Mouse (Mus musculus) intestine, postnatal 0 days (tissue): Measurements from ENCODE around the gene Lce1c. TPM values are rescaled to one million over a fixed set of nuclear protein-coding genes. Genes with fewer than 3 reads are reported as not detected.
"Not testable (repeated sequence)": the region's sequence is repeated elsewhere in the genome, so short reads cannot be mapped to it uniquely, and the experiment has no call there.

Source experiments
- ATAC-seq: fragments of 200-750 bp; cut with Nextera tagmentation; 2 replicates; pipeline ENCODE4 v1.8.0; 2017; ENCODE audit warnings: mild to moderate bottlenecking, moderate TSS enrichment, moderate library complexity
- H3K27ac ChIP-seq: fragments of 300-500 bp; sonication (generic); 2 replicates; pipeline ENCODE4 v1.5.1; 2014; ENCODE audit warnings: mild to moderate bottlenecking, low read depth, low read length, moderate library complexity
- H3K27me3 ChIP-seq: fragments of 300-500 bp; sonication (generic); replicated peaks from 2 replicates; pipeline ENCODE4 v1.6.1; 2014; ENCODE audit warnings: low read length, mixed read lengths; ENCODE audit not compliant: control insufficient read depth, insufficient read depth
- H3K36me3 ChIP-seq: fragments of 300-500 bp; sonication (generic); 2 replicates; pipeline ENCODE4 v1.6.1; 2014; ENCODE audit warnings: mild to moderate bottlenecking, moderate library complexity; ENCODE audit not compliant: control insufficient read depth, insufficient read depth
- H3K4me1 ChIP-seq: fragments of 300-500 bp; sonication (generic); replicated peaks from 2 replicates; pipeline ENCODE4 v1.6.1; 2014; ENCODE audit warnings: antibody characterized with exemption, low read length, mixed read lengths; ENCODE audit not compliant: control insufficient read depth, insufficient read depth
- H3K4me2 ChIP-seq: fragments of 300-500 bp; sonication (generic); replicated peaks from 2 replicates; pipeline ENCODE4 v1.6.1; 2014; ENCODE audit warnings: low read depth, mild to moderate bottlenecking, moderate library complexity
- H3K4me3 ChIP-seq: fragments of 300-500 bp; sonication (generic); 2 replicates; pipeline ENCODE4 v1.5.1; 2014; ENCODE audit warnings: low read depth, low read length
- H3K9ac ChIP-seq: fragments of 300-500 bp; sonication (generic); 2 replicates; pipeline ENCODE4 v1.6.1; 2014; ENCODE audit warnings: mild to moderate bottlenecking, low read depth, low read length
- H3K9me3 ChIP-seq: fragments of 300-500 bp; sonication (generic); 2 replicates; pipeline ENCODE4 v1.6.1; 2016; ENCODE audit warnings: mixed run types; ENCODE audit not compliant: control insufficient read depth
- CTCF ChIP-seq: sonication (generic); IDR thresholded peaks from 2 replicates; pipeline ENCODE4 v1.5.1; 2016; ENCODE audit warnings: low read depth, mild to moderate bottlenecking, control low read depth, antibody characterized with exemption, moderate library complexity
- WGBS: fragments of 180-500 bp; shearing (Covaris S2); extraction: QIAGEN DNeasy Blood & Tissue Kit; methylation state at CpG from one replicate; pipeline ENCODE4 v1.1.7; 2014; 5-methylcytosine and 5-hydroxymethylcytosine counted together
- polyA plus RNA-seq: library from polyadenylated mRNA; unstranded; fragments of >200 nt; fragmentation: Nextera tagmentation; extraction: Ambion mirVana; gene quantifications from 2 replicates; pipeline ENCODE4 v1.2.1, GENCODE M21; 2015

Lce1c gene
- polyA plus RNA-seq, 1 experiment from 2014 or later, result not detected

DNA sequence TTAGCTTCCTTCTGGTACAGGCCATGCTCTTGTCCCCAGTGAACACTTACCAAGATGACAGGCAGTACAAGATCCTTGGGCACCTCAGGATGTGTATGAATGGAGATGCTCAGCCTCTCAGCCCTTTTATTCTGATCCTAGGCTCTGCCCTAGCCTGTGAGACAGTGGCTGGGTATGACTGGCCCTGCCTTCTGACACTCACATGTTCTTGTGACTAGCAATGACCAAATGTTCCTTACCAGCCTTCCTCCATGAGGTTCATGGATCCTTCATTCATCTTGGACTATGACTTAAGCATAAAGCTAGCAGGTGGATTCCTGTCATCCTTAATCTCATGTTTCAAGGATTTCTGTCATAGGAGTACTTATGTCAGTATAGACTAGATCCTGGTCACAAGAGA, 8.8 kb upstream of the Lce1c start, which contains the start of gene Lce1a2:
TSS of gene Lce1a2 (minus strand) at position 101 of the 400 bp plus-strand sequence.
- Histone ChIP-seq H3K4me3 (no peak within 1 kb of the TSS), H3K27ac (no peak within 1 kb of the TSS), H3K9me3 (no peaks in the 10 kb centered on the region), H3K4me1 (no peaks in the 10 kb centered on the region), H3K27me3 (no peaks in the 10 kb centered on the region), H3K4me2 (no peak within 1 kb of the TSS), H3K9ac (no peak within 1 kb of the TSS), H3K36me3 (no peaks in the 10 kb centered on the region)
- ATAC-seq, result no peak
- TF ChIP-seq CTCF, result no peak

DNA sequence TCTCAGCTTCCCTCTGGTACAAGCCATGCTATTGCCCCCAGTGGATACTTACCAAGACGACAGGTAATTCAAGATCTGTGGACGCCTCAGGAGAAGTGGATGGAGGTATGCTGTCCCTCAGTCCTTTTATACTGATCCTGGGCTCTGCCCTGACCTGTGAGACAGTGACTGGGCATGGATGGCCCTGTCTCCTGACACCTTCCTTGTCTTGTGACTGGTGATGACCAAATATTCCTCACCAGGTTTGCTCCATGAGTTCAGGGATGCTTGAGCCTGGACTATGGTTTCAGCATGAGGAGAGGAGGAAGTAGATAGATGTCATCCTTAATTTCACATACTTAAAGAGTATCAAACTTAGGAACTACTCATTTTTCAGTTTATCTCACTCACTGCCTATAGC, 8.1 kb downstream of the Lce1c start, which contains the start of gene Lce1d:
TSS of gene Lce1d (minus strand) at position 101 of the 400 bp plus-strand sequence.
- no peak for TF ChIP-seq CTCF
- 48% methylated on average over 2 of the region's 2 CpGs for WGBS
- H3K4me1 ChIP-seq, result no peaks in the 10 kb centered on the region
- no peak within 1 kb of the TSS for H3K4me2 ChIP-seq
- ATAC-seq, result no peak
- H3K27me3 ChIP-seq, result no peaks in the 10 kb centered on the region
- H3K36me3 ChIP-seq, result no peaks in the 10 kb centered on the region
- H3K9me3 ChIP-seq, result no peaks in the 10 kb centered on the region
- no peak within 1 kb of the TSS for H3K27ac ChIP-seq
- no peak within 1 kb of the TSS for H3K4me3 ChIP-seq
- H3K9ac ChIP-seq, result no peak within 1 kb of the TSS

DNA sequence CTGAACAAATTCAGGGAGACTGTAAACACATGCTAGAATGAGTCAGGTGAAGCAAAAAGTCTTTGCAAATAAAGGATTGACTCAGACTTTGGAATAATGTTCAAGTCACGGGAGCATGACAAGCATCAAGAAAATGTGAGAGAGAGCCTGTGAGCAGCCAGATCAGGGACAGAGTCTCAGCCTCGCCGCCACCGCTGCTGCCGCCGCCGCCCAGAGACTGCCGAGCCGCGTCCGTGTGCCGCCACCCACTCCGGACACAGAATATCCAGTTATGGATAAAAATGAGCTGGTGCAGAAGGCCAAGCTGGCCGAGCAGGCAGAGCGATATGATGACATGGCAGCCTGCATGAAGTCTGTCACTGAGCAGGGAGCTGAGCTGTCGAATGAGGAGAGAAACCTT, 10.1 kb downstream of the Lce1c start:
- ATAC-seq, H3K27me3 ChIP-seq, H3K9me3 ChIP-seq, H3K36me3 ChIP-seq, H3K27ac ChIP-seq, H3K4me1 ChIP-seq, H3K9ac ChIP-seq, H3K4me2 ChIP-seq, H3K4me3 ChIP-seq: not testable (repeated sequence)
- 65% methylated on average over 16 of the region's 16 CpGs for WGBS

DNA sequence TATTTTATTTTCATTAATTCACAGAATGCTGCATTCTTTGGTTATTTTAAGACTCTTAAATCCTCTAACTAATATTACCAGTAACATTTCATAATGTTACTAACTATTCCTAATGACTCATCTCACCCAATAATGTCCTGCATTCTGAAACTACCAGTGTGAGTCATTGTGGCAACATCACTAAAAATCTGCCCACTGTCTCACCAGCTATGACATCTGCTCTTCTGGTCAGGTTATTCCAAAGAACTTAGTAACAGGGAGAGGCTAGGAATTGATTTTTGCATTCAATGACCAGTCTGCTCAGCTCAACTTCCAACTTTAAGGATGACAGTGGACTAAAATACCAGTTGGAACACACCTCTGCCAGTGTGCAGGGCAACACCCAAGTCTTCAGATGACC, 12.6 kb downstream of the Lce1c start:
- Histone ChIP-seq H3K36me3 (no peaks in the 10 kb centered on the region), H3K4me1 (no peaks in the 10 kb centered on the region), H3K4me3 (no peak overlapping the region), H3K27me3 (no peaks in the 10 kb centered on the region), H3K27ac (no peak overlapping the region), H3K4me2 (no peak overlapping the region), H3K9me3 (no peaks in the 10 kb centered on the region), H3K9ac (no peak overlapping the region)
- no peak for ATAC-seq
- TF ChIP-seq CTCF, result no peak

GRCm38 (mm10) chr3:92694613-92695012, 15.6 kb downstream of the Lce1c start:
- ATAC-seq, result no peak
- no peaks in the 10 kb centered on the region for H3K36me3 ChIP-seq
- WGBS, result 29% methylated on average over 1 of the region's 1 CpGs
- no peak overlapping the region for H3K4me2 ChIP-seq
- H3K9me3 ChIP-seq, result no peaks in the 10 kb centered on the region
- no peak overlapping the region for H3K9ac ChIP-seq
- no peak for TF ChIP-seq CTCF
- no peaks in the 10 kb centered on the region for H3K4me1 ChIP-seq
- H3K4me3 ChIP-seq, result no peak overlapping the region
- no peaks in the 10 kb centered on the region for H3K27me3 ChIP-seq
- no peak overlapping the region for H3K27ac ChIP-seq

DNA sequence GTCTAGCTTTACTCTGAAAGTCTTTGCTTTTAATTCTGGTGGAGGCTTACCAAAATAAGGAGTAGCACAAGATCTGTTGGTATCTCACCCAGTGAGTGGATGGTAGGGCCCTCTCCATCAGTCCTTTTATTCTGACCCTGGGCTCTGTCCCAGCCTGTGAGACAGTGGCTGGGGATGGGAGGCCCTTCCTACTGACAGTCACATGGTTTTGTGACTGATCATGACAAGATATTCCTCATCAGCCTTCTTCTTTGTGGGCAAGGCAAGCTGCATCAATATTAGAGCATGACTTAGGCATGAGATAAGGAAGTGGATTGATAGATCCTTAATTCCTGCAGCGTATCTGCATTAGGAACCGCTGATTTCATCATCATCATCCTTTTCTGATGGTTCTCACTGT, 29.9 kb downstream of the Lce1c start, which contains the start of gene Lce1e:
TSS of gene Lce1e (minus strand) at position 101 of the 400 bp plus-strand sequence.
- no peak within 1 kb of the TSS for H3K4me3 ChIP-seq
- no peaks in the 10 kb centered on the region for H3K27me3 ChIP-seq
- H3K4me1 ChIP-seq, result no peaks in the 10 kb centered on the region
- no peak for TF ChIP-seq CTCF
- H3K9me3 ChIP-seq, result no peaks in the 10 kb centered on the region
- H3K27ac ChIP-seq, result no peak within 1 kb of the TSS
- 82% methylated on average over 2 of the region's 2 CpGs for WGBS
- no peak within 1 kb of the TSS for H3K9ac ChIP-seq
- no peak within 1 kb of the TSS for H3K4me2 ChIP-seq
- H3K36me3 ChIP-seq, result no peaks in the 10 kb centered on the region
- ATAC-seq, result no peak

GRCm38 (mm10) chr3:92715122-92715521, 36.1 kb downstream of the Lce1c start:
- no peak for ATAC-seq
- Histone ChIP-seq H3K36me3 (no peaks in the 10 kb centered on the region), H3K4me3 (no peak overlapping the region), H3K4me2 (no peak overlapping the region), H3K27me3 (no peaks in the 10 kb centered on the region), H3K27ac (no peak overlapping the region), H3K9me3 (no peaks in the 10 kb centered on the region), H3K4me1 (no peaks in the 10 kb centered on the region), H3K9ac (no peak overlapping the region)
- TF ChIP-seq CTCF, result peak; percentile 47
